Mouse (Mus musculus) CH12.LX (cell line): ENCODE results near the gene Wdpcp.

Source experiments
- CTCF ChIP-seq, 2 experiments: IDR thresholded peaks in 1 of 2; conservative IDR thresholded peaks in 1 of 2; 2 replicates each; pipeline ENCODE4 v1.5.1; 2011 to 2012; ENCODE audit warnings: low read depth in 2 of 2, low read length in 2 of 2, improper control_type of control experiment in 1 of 2, inconsistent platforms in 1 of 2, mild to moderate bottlenecking in 1 of 2, moderate library complexity in 1 of 2
- MAZ ChIP-seq: IDR thresholded peaks from 2 replicates; pipeline ENCODE4 v1.6.1; 2012; ENCODE audit warnings: low read depth, mild to moderate bottlenecking, inconsistent platforms, low read length, improper control_type of control experiment, moderate library complexity

- TF ChIP-seq MAZ, result no peak
- TF ChIP-seq CTCF (conservative IDR thresholded peaks at IDR 0.05 in 1 of 2, IDR thresholded peaks at IDR 0.05 in 1 of 2; ENCODE audit: low read depth in 2 of 2, low read length in 2 of 2), result no peak
Observed at GRCm38 (mm10) chr11:21567733-21568132, 4.3 kb upstream of the Wdpcp start.
